Mouse (Mus musculus) induced T-regulatory cell, adult 2 months (primary cell): ENCODE results near the gene Gal3st2b.
"Not testable (repeated sequence)": the region's sequence is repeated elsewhere in the genome, so short reads cannot be mapped to it uniquely, and the experiment has no call there.

ENCODE experiments used
- DNase-seq: peaks from one replicate; pipeline ENCODE4 v3.0.0-alpha.2; 2012; ENCODE audit warnings: low read depth

The Gal3st2b gene

GRCm38 (mm10) chr1:93918011-93918410, at the start of gene Gal3st2b:
Gal3st2b (plus strand) TSS chr1:93918311.
- DNase-seq = not testable (repeated sequence)

GRCm38 (mm10) chr1:93871594-93872105, 46.5 kb upstream of the Gal3st2b start:
- DNase-seq = not testable (repeated sequence)

- not testable (repeated sequence) for DNase-seq
Measured at GRCm38 (mm10) chr1:93874405-93874804, 43.7 kb upstream of the Gal3st2b start.

GRCm38 (mm10) chr1:93881778-93882177, 36.3 kb upstream of the Gal3st2b start:
- DNase-seq = not testable (repeated sequence)

- DNase-seq = peak; percentile 8
Measured at GRCm38 (mm10) chr1:93890936-93891335, 27.2 kb upstream of the Gal3st2b start.

- not testable (repeated sequence) for DNase-seq
Measured at GRCm38 (mm10) chr1:93897395-93897794, 20.7 kb upstream of the Gal3st2b start.

- DNase-seq = not testable (repeated sequence)
Measured at GRCm38 (mm10) chr1:93901291-93901690, 16.8 kb upstream of the Gal3st2b start.

GRCm38 (mm10) chr1:93906690-93907089, 11.4 kb upstream of the Gal3st2b start:
- not testable (repeated sequence) for DNase-seq

GRCm38 (mm10) chr1:93908977-93909586, 9.0 kb upstream of the Gal3st2b start:
- DNase-seq = not testable (repeated sequence)

GRCm38 (mm10) chr1:93911877-93912276, 6.2 kb upstream of the Gal3st2b start:
- not testable (repeated sequence) for DNase-seq

- not testable (repeated sequence) for DNase-seq
Measured at GRCm38 (mm10) chr1:93917160-93917559, 951 bp upstream of the Gal3st2b start.

- DNase-seq = not testable (repeated sequence)
Measured at GRCm38 (mm10) chr1:93918775-93919174, 664 bp downstream of the Gal3st2b start.

GRCm38 (mm10) chr1:93919321-93919720, 1.2 kb downstream of the Gal3st2b start:
- DNase-seq = not testable (repeated sequence)

GRCm38 (mm10) chr1:93922609-93923008, 4.5 kb downstream of the Gal3st2b start:
- not testable (repeated sequence) for DNase-seq

GRCm38 (mm10) chr1:93923098-93923497, 5.0 kb downstream of the Gal3st2b start:
- not testable (repeated sequence) for DNase-seq

GRCm38 (mm10) chr1:93935378-93935777, 17.3 kb downstream of the Gal3st2b start:
- DNase-seq = not testable (repeated sequence)

- DNase-seq = not testable (repeated sequence)
Measured at GRCm38 (mm10) chr1:93937807-93938206, 19.7 kb downstream of the Gal3st2b start.

- not testable (repeated sequence) for DNase-seq
Measured at GRCm38 (mm10) chr1:93938415-93938814, 20.3 kb downstream of the Gal3st2b start.

- DNase-seq = not testable (repeated sequence)
Measured at GRCm38 (mm10) chr1:93949087-93949486, 31.0 kb downstream of the Gal3st2b start.

GRCm38 (mm10) chr1:93966489-93966888, 48.4 kb downstream of the Gal3st2b start:
- not testable (repeated sequence) for DNase-seq

- not testable (repeated sequence) for DNase-seq
Measured at GRCm38 (mm10) chr1:93970380-93970779, 52.3 kb downstream of the Gal3st2b start.

- DNase-seq = not testable (repeated sequence)
Measured at GRCm38 (mm10) chr1:93970797-93971196, 52.7 kb downstream of the Gal3st2b start.

GRCm38 (mm10) chr1:93975764-93976163, 57.7 kb downstream of the Gal3st2b start:
- not testable (repeated sequence) for DNase-seq

- DNase-seq = not testable (repeated sequence)
Measured at GRCm38 (mm10) chr1:93978287-93978686, 60.2 kb downstream of the Gal3st2b start.
